Mouse (Mus musculus) granulocyte monocyte progenitor cell, adult 5-6 weeks (primary cell): ENCODE data around the gene Jakmip3. TPM values are rescaled to one million over a fixed set of nuclear protein-coding genes. Genes with fewer than 3 reads are reported as not detected.

Source experiments
- ATAC-seq: replicated peaks from 2 replicates; pipeline ENCODE4 v1.8.0; 2016; ENCODE audit warnings: mild to moderate bottlenecking, moderate TSS enrichment, inconsistent platforms; ENCODE audit not compliant: poor library complexity, severe bottlenecking
- total RNA-seq, 2 experiments: library from RNA; stranded (forward) in 1 of 2; stranded (reverse) in 1 of 2; fragments of 200-712, 200-1000 nt in 1 of 2; fragments of >200 nt in 1 of 2; fragmentation: Nextera tagmentation in 1 of 2; gene quantifications; 2 replicates each; pipeline ENCODE4 v1.2.3; 2014 to 2017

The Jakmip3 gene
- total RNA-seq (2014; fragmentation: Nextera tagmentation) (not detected in 2 replicates), total RNA-seq (2017) (not detected in 2 replicates)

GRCm38 (mm10) chr7:138940612-138941461 is at the start of gene Jakmip3:
Jakmip3 (plus strand) TSS chr7:138940730.
- ATAC-seq: peak; percentile 42

- ATAC-seq: no peak
Observed at GRCm38 (mm10) chr7:138898122-138898521, 42.4 kb upstream of the Jakmip3 start.

GRCm38 (mm10) chr7:138898743-138899142 is 41.8 kb upstream of the Jakmip3 start:
- ATAC-seq: no peak

GRCm38 (mm10) chr7:138903886-138904435 is 36.6 kb upstream of the Jakmip3 start:
- ATAC-seq: no peak

- ATAC-seq: no peak
Observed at GRCm38 (mm10) chr7:138906441-138906840, 34.1 kb upstream of the Jakmip3 start.

- no peak for ATAC-seq
Observed at GRCm38 (mm10) chr7:138907043-138907442, 33.5 kb upstream of the Jakmip3 start.

- no peak for ATAC-seq
Observed at GRCm38 (mm10) chr7:138907976-138908375, 32.6 kb upstream of the Jakmip3 start.

- no peak for ATAC-seq
Observed at GRCm38 (mm10) chr7:138908768-138909276, 31.7 kb upstream of the Jakmip3 start.

GRCm38 (mm10) chr7:138909277-138910192 is 31.0 kb upstream of the Jakmip3 start, which contains the start of gene Bnip3:
Bnip3 (minus strand) TSS chr7:138909519.
- peak; percentile 89 for ATAC-seq

GRCm38 (mm10) chr7:138910193-138910562 is 30.4 kb upstream of the Jakmip3 start:
- ATAC-seq: no peak

GRCm38 (mm10) chr7:138913616-138914015 is 26.9 kb upstream of the Jakmip3 start:
- ATAC-seq: no peak

- peak; percentile 91 for ATAC-seq
Observed at GRCm38 (mm10) chr7:138919156-138919944, 21.2 kb upstream of the Jakmip3 start.

- ATAC-seq: no peak
Observed at GRCm38 (mm10) chr7:138921611-138922010, 18.9 kb upstream of the Jakmip3 start.

GRCm38 (mm10) chr7:138923756-138924425 is 16.6 kb upstream of the Jakmip3 start:
- ATAC-seq: 0 out of 2 replicates have a peak, but pooled peaks have one; percentile 9

- no peak for ATAC-seq
Observed at GRCm38 (mm10) chr7:138928456-138928855, 12.1 kb upstream of the Jakmip3 start.

- ATAC-seq: no peak
Observed at GRCm38 (mm10) chr7:138934523-138934922, 6.0 kb upstream of the Jakmip3 start.

GRCm38 (mm10) chr7:138938991-138939390 is 1.5 kb upstream of the Jakmip3 start:
- no peak for ATAC-seq

GRCm38 (mm10) chr7:138940256-138940611 is 296 bp upstream of the Jakmip3 start:
- 0 out of 2 replicates have a peak, but pooled peaks have one; percentile 20 for ATAC-seq

- no peak for ATAC-seq
Observed at GRCm38 (mm10) chr7:138941571-138941970, 1.0 kb downstream of the Jakmip3 start.
